Mouse (Mus musculus) liver, embryonic 11.5 days (tissue): ENCODE data around the gene Spata22. TPM values are rescaled to one million over a fixed set of nuclear protein-coding genes. Genes with fewer than 3 reads are reported as not detected.

Experiments used
- ATAC-seq: fragments of 200-750 bp; cut with Nextera tagmentation; replicated peaks from 2 replicates; pipeline ENCODE4 v1.8.0; 2017; ENCODE audit warnings: moderate number of reproducible peaks, mild to moderate bottlenecking, moderate TSS enrichment, moderate library complexity; ENCODE audit not compliant: low FRiP score
- DNase-seq: peaks from one replicate; pipeline ENCODE4 v3.0.0-alpha.2; 2017; ENCODE audit warnings: low spot score
- H3K27ac ChIP-seq: fragments of 300-500 bp; sonication (generic); 2 replicates; pipeline ENCODE4 v1.5.1; 2014; ENCODE audit warnings: mild to moderate bottlenecking, low read depth, low read length, control low read depth
- H3K27me3 ChIP-seq: fragments of 300-500 bp; sonication (generic); replicated peaks from 2 replicates; pipeline ENCODE4 v1.6.1; 2014; ENCODE audit warnings: low read length, mixed read lengths; ENCODE audit not compliant: control insufficient read depth, insufficient read depth
- H3K36me3 ChIP-seq: fragments of 300-500 bp; sonication (generic); 2 replicates; pipeline ENCODE4 v1.6.1; 2014; ENCODE audit warnings: mild to moderate bottlenecking, low read length, moderate library complexity, mixed read lengths; ENCODE audit not compliant: control insufficient read depth, insufficient read depth
- H3K4me1 ChIP-seq: fragments of 300-500 bp; sonication (generic); replicated peaks from 2 replicates; pipeline ENCODE4 v1.6.1; 2014; ENCODE audit warnings: low read length, mixed read lengths; ENCODE audit not compliant: control insufficient read depth, insufficient read depth
- H3K4me2 ChIP-seq: fragments of 300-500 bp; sonication (generic); 2 replicates; pipeline ENCODE4 v1.6.1; 2014; ENCODE audit warnings: mild to moderate bottlenecking, control low read depth, moderate library complexity
- H3K4me3 ChIP-seq: fragments of 300-500 bp; sonication (generic); 2 replicates; pipeline ENCODE4 v1.5.1; 2014; ENCODE audit warnings: low read depth, low read length, control low read depth
- H3K9ac ChIP-seq: fragments of 300-500 bp; sonication (generic); 2 replicates; pipeline ENCODE4 v1.6.1; 2014; ENCODE audit warnings: low read depth, low read length, control low read depth
- H3K9me3 ChIP-seq: fragments of 300-500 bp; sonication (generic); 2 replicates; pipeline ENCODE4 v1.6.1; 2016; ENCODE audit warnings: low read length, inconsistent platforms, mixed read lengths; ENCODE audit not compliant: control insufficient read depth
- WGBS: fragments of 180-500 bp; shearing (Covaris S2); extraction: QIAGEN DNeasy Blood & Tissue Kit; methylation state at CpG from one replicate; pipeline ENCODE4 v1.1.7; 2014; 5-methylcytosine and 5-hydroxymethylcytosine counted together
- polyA plus RNA-seq: library from polyadenylated mRNA; unstranded; fragments of >200 nt; fragmentation: Nextera tagmentation; extraction: Ambion mirVana; gene quantifications from 2 replicates; pipeline ENCODE4 v1.2.1, GENCODE M21; 2014

Spata22 gene
- polyA plus RNA-seq, 1 experiment from 2014 or later = not detected

GRCm38 (mm10) chr11:73395374-73395773 lies 65.8 kb downstream of the Spata22 start:
- no peaks in the 10 kb centered on the region for H3K9me3 ChIP-seq
- H3K4me2 ChIP-seq = no peak overlapping the region
- no peaks in the 10 kb centered on the region for H3K27me3 ChIP-seq
- H3K4me3 ChIP-seq = no peak overlapping the region
- H3K4me1 ChIP-seq = no peaks in the 10 kb centered on the region
- no peak overlapping the region for H3K9ac ChIP-seq
- no peak for DNase-seq
- no peak for ATAC-seq
- no peak overlapping the region for H3K27ac ChIP-seq
- 62% methylated on average over 4 of the region's 4 CpGs for WGBS
- no peaks in the 10 kb centered on the region for H3K36me3 ChIP-seq

Other genes starting within 250 kb of the Spata22 start
- 0.43 and 0.60 TPM in 2 replicates for gene Itgae, start 239.2 kb upstream of the Spata22 start, polyA plus RNA-seq
- gene Haspin, start 191.4 kb upstream of the Spata22 start, polyA plus RNA-seq = 24.2 and 25.1 TPM in 2 replicates
- gene P2rx5, start 169.3 kb upstream of the Spata22 start, polyA plus RNA-seq = 0.62 and 0.68 TPM in 2 replicates
- 145 and 148 TPM in 2 replicates for gene Emc6, start 152.7 kb upstream of the Spata22 start, polyA plus RNA-seq
- gene Tax1bp3, start 152.7 kb upstream of the Spata22 start, polyA plus RNA-seq = 81.1 and 85.3 TPM in 2 replicates
- 11.7 and 12.3 TPM in 2 replicates for gene Ctns, start 130.7 kb upstream of the Spata22 start, polyA plus RNA-seq
- 2.6 and 2.7 TPM in 2 replicates for gene Shpk, start 130.3 kb upstream of the Spata22 start, polyA plus RNA-seq
- gene Trpv1, start 95.4 kb upstream of the Spata22 start, polyA plus RNA-seq = not detected in 2 replicates
- gene Trpv3, start 62.4 kb upstream of the Spata22 start, polyA plus RNA-seq = 0.04 TPM in 1 of 2 replicates, not detected in the other
- gene Aspa, start 145 bp upstream of the Spata22 start, polyA plus RNA-seq = 0.82 and 2.1 TPM in 2 replicates
- not detected in 2 replicates for gene Gm49340, start within 50 bp of the Spata22 start, polyA plus RNA-seq
- gene Olfr20, start 21.0 kb downstream of the Spata22 start, polyA plus RNA-seq = 0.16 TPM in 1 of 2 replicates, not detected in the other
- gene Olfr376, start 41.5 kb downstream of the Spata22 start, polyA plus RNA-seq = not detected in 2 replicates
- not detected in 2 replicates for gene Olfr1, start 69.9 kb downstream of the Spata22 start, polyA plus RNA-seq
- not detected in 2 replicates for gene Olfr378, start 98.7 kb downstream of the Spata22 start, polyA plus RNA-seq
- gene Olfr380, start 127.8 kb downstream of the Spata22 start, polyA plus RNA-seq = not detected in 2 replicates
- gene Olfr381, start 161.9 kb downstream of the Spata22 start, polyA plus RNA-seq = not detected in 2 replicates
- gene Olfr382, start 187.5 kb downstream of the Spata22 start, polyA plus RNA-seq = not detected in 2 replicates